Mouse (Mus musculus): ENCODE measurements at regions not wholly inside any gene's neighbourhood (a gene's known extent, or its start where the extent isn't known, plus 50 kb on each side); places are given as distances from the start of the nearest gene placed in this dataset.

- TF ChIP-seq EP300 (IDR thresholded peaks at IDR 0.05; ENCODE audit: insufficient read depth, low read depth, low read length), result no peak
- no peak for TF ChIP-seq CTCF (IDR thresholded peaks at IDR 0.05; ENCODE audit: low read depth, low read length)
- no peak for TF ChIP-seq POLR2A (IDR thresholded peaks at IDR 0.05; ENCODE audit: insufficient read depth, low read length)
Observed at GRCm38 (mm10) chr8:39921336-39921735, 753.5 kb upstream of the Adam24 start.

Data from ES-Bruce4 (cell line).